Mouse (Mus musculus) brain, embryonic 14.5 days (tissue): ENCODE data around the gene Dhps.

Experiments used
- CTCF ChIP-seq: fragments of 200-500 bp; IDR thresholded peaks from 2 replicates; pipeline ENCODE4 v1.5.1; 2012; ENCODE audit warnings: inconsistent platforms, mild to moderate bottlenecking, moderate library complexity, borderline replicate concordance; ENCODE audit not compliant: insufficient read depth, insufficient read length; ENCODE audit errors: extremely low read depth
- POLR2A ChIP-seq: fragments of 200-500 bp; IDR thresholded peaks from 2 replicates; pipeline ENCODE4 v1.6.1; 2012; ENCODE audit warnings: mild to moderate bottlenecking, inconsistent platforms, borderline replicate concordance; ENCODE audit not compliant: poor library complexity, insufficient read depth, insufficient read length, severe bottlenecking; ENCODE audit errors: extremely low read depth

- TF ChIP-seq POLR2A (no peak), CTCF (no peak)
These were observed 42.3 kb upstream of the Dhps start for GRCm38 (mm10) chr8:85029271-85029670.
